In genomic region chrX:159839786-159840185, GRCm38 (mm10) we compare ENCODE assay signal across 21 mouse cellular contexts.
A peak's percentile ranks its signal among the peaks of the same experiment; 100 is the strongest.
DNase-seq lines count a peak whose midpoint lies in the region; ATAC-seq and TF ChIP-seq lines count a peak whose summit lies in the region.
"Had no signal": no experiment of that assay in that cellular context is flagged by ENCODE, and none has a peak within 500 bp of the region (broad histone marks: within the 10 kb centered on the region; RNA-seq: fewer than 3 reads in every experiment).

No protein-coding gene starts in this region.

- peaks cover 46% of the 10 kb centered on the region for H3K79me2 ChIP-seq in myocyte (ENCODE audit: control insufficient read depth, insufficient read depth)

- no peaks in the 10 kb centered on the region for H3K36me3 ChIP-seq in limb, embryonic 14.5 days (ENCODE audit: control insufficient read depth, insufficient read depth, low read length)
- H3K36me3 ChIP-seq in limb, embryonic 10.5 days = no peaks in the 10 kb centered on the region
- no peaks in the 10 kb centered on the region for H3K36me3 ChIP-seq in myocyte (ENCODE audit: control insufficient read depth, insufficient read depth)
- H3K36me3 ChIP-seq in intestine, embryonic 15.5 days = no peaks in the 10 kb centered on the region
- H3K36me3 ChIP-seq: embryonic facial prominence, embryonic 13.5 days; embryonic facial prominence, embryonic 15.5 days; forebrain, embryonic 15.5 days had no signal

- H3K4me2 ChIP-seq in limb, embryonic 14.5 days (replicated peaks; ENCODE audit: low read depth, low read length, severe bottlenecking) = no peak overlapping the region
- peak overlapping the region; percentile 64 for H3K4me2 ChIP-seq in myocyte (ENCODE audit: low read depth)
- no peak overlapping the region for H3K4me2 ChIP-seq in intestine, embryonic 15.5 days (replicated peaks)
- H3K4me2 ChIP-seq: embryonic facial prominence, embryonic 13.5 days; embryonic facial prominence, embryonic 15.5 days; forebrain, embryonic 13.5 days; forebrain, embryonic 15.5 days had no signal

- H3K9ac ChIP-seq in limb, embryonic 14.5 days (ENCODE audit: low read depth, low read length, severe bottlenecking) = no peak overlapping the region
- no peak overlapping the region for H3K9ac ChIP-seq in intestine, embryonic 15.5 days
- H3K9ac ChIP-seq: embryonic facial prominence, embryonic 13.5 days; embryonic facial prominence, embryonic 15.5 days; forebrain, embryonic 13.5 days; forebrain, embryonic 15.5 days had no signal

- TF ChIP-seq CTCF in bone marrow macrophage, adult 2 months (IDR thresholded peaks at IDR 0.05; ENCODE audit: low read depth, low read length) = no peak

- WGBS in limb, embryonic 14.5 days = 45% methylated on average over 2 of the region's 2 CpGs
- WGBS in limb, embryonic 10.5 days = 68% methylated on average over 2 of the region's 2 CpGs
- 73% methylated on average over 2 of the region's 2 CpGs for WGBS in intestine, embryonic 15.5 days

- H3K27me3 ChIP-seq in limb, embryonic 14.5 days (ENCODE audit: control insufficient read depth, insufficient read depth, low read length) = no peaks in the 10 kb centered on the region
- peaks cover 91% of the 10 kb centered on the region for H3K27me3 ChIP-seq in limb, embryonic 10.5 days (ENCODE audit: low read depth, poor library complexity, severe bottlenecking)
- H3K27me3 ChIP-seq in myocyte (ENCODE audit: control insufficient read depth, insufficient read depth, insufficient read length) = no peaks in the 10 kb centered on the region
- no peaks in the 10 kb centered on the region for H3K27me3 ChIP-seq in intestine, embryonic 15.5 days (replicated peaks)
- H3K27me3 ChIP-seq: embryonic facial prominence, embryonic 15.5 days; forebrain, embryonic 13.5 days; forebrain, embryonic 15.5 days had no signal

- H3ac ChIP-seq in myocyte (ENCODE audit: control insufficient read depth, insufficient read length) = no peak overlapping the region

- H3K9me3 ChIP-seq in limb, embryonic 14.5 days (ENCODE audit: control insufficient read depth, low read length) = no peaks in the 10 kb centered on the region
- no peaks in the 10 kb centered on the region for H3K9me3 ChIP-seq in limb, embryonic 10.5 days (replicated peaks)
- H3K9me3 ChIP-seq in intestine, embryonic 15.5 days = no peaks in the 10 kb centered on the region
- H3K9me3 ChIP-seq: embryonic facial prominence, embryonic 13.5 days; embryonic facial prominence, embryonic 15.5 days; forebrain, embryonic 13.5 days; forebrain, embryonic 15.5 days had no signal

- H3K4me3 ChIP-seq in limb, embryonic 14.5 days (replicated peaks; ENCODE audit: low read length) = no peak overlapping the region
- no peak overlapping the region for H3K4me3 ChIP-seq in limb, embryonic 10.5 days
- H3K4me3 ChIP-seq in bone marrow macrophage, adult 2 months (ENCODE audit: insufficient read depth, low read length) = no peak overlapping the region
- H3K4me3 ChIP-seq in myocyte = peak overlapping the region; percentile 20
- no peak overlapping the region for H3K4me3 ChIP-seq in intestine, embryonic 15.5 days (replicated peaks)
- H3K4me3 ChIP-seq: embryonic facial prominence, embryonic 13.5 days; embryonic facial prominence, embryonic 15.5 days; forebrain, embryonic 13.5 days; forebrain, embryonic 15.5 days had no signal

- DNase-seq in limb, embryonic 14.5 days (ENCODE audit: low spot score) = no peak
- DNase-seq in limb, embryonic 10.5 days (ENCODE audit: low spot score) = no peak
- DNase-seq in spleen, postnatal 36 days (ENCODE audit: low spot score in 2 of 2) = no peak
- DNase-seq: adrenal gland, adult 8-10 months; adrenal gland, postnatal 14 days; adrenal gland, postnatal 36 days; cerebellum, adult 11 months; cerebellum, adult 18-20 months; cerebellum, adult 8-10 months; cerebellum, adult 9-11 months; cerebellum, postnatal 14 days; cerebellum, postnatal 36 days; embryo, embryonic 11 days had no signal

- no peak for TF ChIP-seq POLR2A in limb, embryonic 14.5 days (IDR thresholded peaks at IDR 0.05; ENCODE audit: borderline replicate concordance, extremely low read depth, insufficient read depth, insufficient read length)
- TF ChIP-seq POLR2A in bone marrow macrophage, adult 2 months (IDR thresholded peaks at IDR 0.05; ENCODE audit: borderline replicate concordance, low read depth, low read length) = no peak
- TF ChIP-seq POLR2A in myocyte (IDR thresholded peaks at IDR 0.05; ENCODE audit: insufficient read length, low read depth) = no peak

- ATAC-seq in limb, embryonic 14.5 days (ENCODE audit: low FRiP score, low read depth) = peak; percentile 34; the same call in 1 of the 2 replicates
- no peak for ATAC-seq in intestine, embryonic 15.5 days
- ATAC-seq: forebrain, embryonic 13.5 days; forebrain, embryonic 15.5 days; Patski had no signal

- no peak overlapping the region for H3K27ac ChIP-seq in limb, embryonic 14.5 days (replicated peaks; ENCODE audit: low read depth, low read length)
- H3K27ac ChIP-seq in limb, embryonic 10.5 days = no peak overlapping the region
- peak overlapping the region; percentile 36; the same call in 1 of the 2 replicates for H3K27ac ChIP-seq in bone marrow macrophage, adult 2 months (ENCODE audit: insufficient read depth, low read depth, low read length)
- H3K27ac ChIP-seq in intestine, embryonic 15.5 days = no peak overlapping the region
- H3K27ac ChIP-seq: embryonic facial prominence, embryonic 13.5 days; embryonic facial prominence, embryonic 15.5 days; forebrain, embryonic 13.5 days; forebrain, embryonic 15.5 days had no signal

- no peaks in the 10 kb centered on the region for H3K4me1 ChIP-seq in limb, embryonic 14.5 days (ENCODE audit: control insufficient read depth, insufficient read depth, low read length)
- H3K4me1 ChIP-seq in limb, embryonic 10.5 days = 0 out of 2 replicates have a peak, but pooled peaks cover 2% of the 10 kb centered on the region
- H3K4me1 ChIP-seq in bone marrow macrophage, adult 2 months (ENCODE audit: control insufficient read depth, insufficient read depth, low read length) = peaks cover 18% of the 10 kb centered on the region
- no peaks in the 10 kb centered on the region for H3K4me1 ChIP-seq in intestine, embryonic 15.5 days (replicated peaks)
- H3K4me1 ChIP-seq: embryonic facial prominence, embryonic 13.5 days; embryonic facial prominence, embryonic 15.5 days; forebrain, embryonic 13.5 days had no signal

TF ChIP-seq in myocyte, 11 proteins besides CTCF, POLR2A, EP300 and RAD21:
- no peak for TF ChIP-seq CEBPB (IDR thresholded peaks at IDR 0.05; ENCODE audit: insufficient read depth, poor library complexity, severe bottlenecking)
- TF ChIP-seq TCF3 (IDR thresholded peaks at IDR 0.05; ENCODE audit: insufficient read length, low read depth) = no peak
- no peak for TF ChIP-seq USF1 (IDR thresholded peaks at IDR 0.05; ENCODE audit: low read depth)
- TF ChIP-seq POLR2AphosphoS2 (IDR thresholded peaks at IDR 0.05; ENCODE audit: insufficient read length, low read depth) = no peak
- TF ChIP-seq E2F4 (IDR thresholded peaks at IDR 0.05; ENCODE audit: insufficient read depth) = no peak
- no peak for TF ChIP-seq MAX (IDR thresholded peaks at IDR 0.05; ENCODE audit: low read depth)
- no peak for TF ChIP-seq SRF (IDR thresholded peaks at IDR 0.05; ENCODE audit: control insufficient read depth, insufficient read length, low read depth)
- TF ChIP-seq REST (IDR thresholded peaks at IDR 0.05; ENCODE audit: insufficient read depth, insufficient read length) = no peak
- TF ChIP-seq MYOD1 (IDR thresholded peaks at IDR 0.05; ENCODE audit: control insufficient read depth in 1 of 3, insufficient read length in 2 of 3, low read depth in 2 of 3) = no peak
- TF ChIP-seq MYOG (IDR thresholded peaks at IDR 0.05; ENCODE audit: control insufficient read depth in 1 of 3, insufficient read depth in 1 of 3, insufficient read length in 2 of 3, low read depth in 2 of 3) = no peak
- no peak for TF ChIP-seq TCF12 (IDR thresholded peaks at IDR 0.05; ENCODE audit: insufficient read depth, poor library complexity, severe bottlenecking)
